Mouse (Mus musculus) adrenal gland, adult 10 weeks (tissue): Measurements from ENCODE around the gene Rims1. TPM values are rescaled to one million over a fixed set of nuclear protein-coding genes. Genes with fewer than 3 reads are reported as not detected.

Experiments used
- polyA plus RNA-seq: library from polyadenylated mRNA; stranded (reverse); fragments of 350-450 nt; fragmentation: Illumina TruSeq; extraction: RNeasy Lipid Tissue Mini Kit (QIAGEN cat#74804); gene quantifications from one replicate; pipeline ENCODE4 v1.2.3, GENCODE M21; 2014; ENCODE audit warnings: low read depth, low replicate concordance

Gene Rims1
- 0.17 TPM for polyA plus RNA-seq

DNA sequence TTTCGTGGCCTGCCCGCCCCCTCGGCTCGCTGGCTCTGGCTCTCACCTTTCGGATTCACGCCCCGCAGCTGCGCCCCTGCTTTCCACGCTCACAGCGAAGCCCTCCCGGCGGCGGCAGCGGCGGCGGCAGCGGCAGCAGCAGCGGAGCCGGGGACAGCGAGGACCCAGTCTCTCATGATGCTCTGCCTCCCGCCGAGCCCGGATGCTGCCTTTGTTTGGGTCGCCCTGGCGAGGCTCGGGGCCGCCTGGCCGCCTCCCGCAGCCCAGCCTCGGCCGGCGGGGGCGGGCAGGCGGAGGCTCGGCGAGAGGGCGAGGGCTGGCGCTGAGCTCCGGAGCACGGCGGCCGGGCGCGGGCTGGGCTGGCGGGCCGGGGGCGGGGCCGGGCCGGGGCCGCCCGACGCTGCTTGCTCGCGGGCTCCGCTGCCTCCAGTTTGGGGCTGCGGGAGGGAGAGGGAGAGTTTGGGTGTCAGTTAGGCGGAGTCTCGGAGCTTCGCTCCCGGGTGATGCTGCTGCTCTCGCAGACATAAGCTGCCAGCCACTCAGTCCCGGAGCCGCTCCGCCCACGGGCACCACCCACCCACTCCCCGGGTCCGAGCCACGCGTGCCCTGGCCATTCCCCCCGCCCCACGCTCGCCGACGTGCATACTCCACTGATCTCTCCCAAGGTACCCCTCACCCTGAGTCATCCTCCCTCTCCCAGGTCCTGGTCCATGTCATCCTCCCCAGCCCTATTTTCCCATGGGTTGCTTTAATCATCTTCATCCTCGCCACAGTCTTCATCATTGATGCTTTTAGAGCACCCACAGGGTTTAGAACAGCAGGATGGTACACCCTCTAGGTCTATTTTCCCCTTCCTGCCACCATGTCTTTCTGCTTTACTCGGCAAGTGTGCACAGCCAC is at the start of gene Rims1:
Gene Rims1, minus strand, starts transcription at position 269 of the 900 bp plus-strand sequence.

